Mouse (Mus musculus): ENCODE measurements at regions not wholly inside any gene's neighbourhood (a gene's known extent, or its start where the extent isn't known, plus 50 kb on each side); places are given as distances from the start of the nearest gene placed in this dataset.

GRCm38 (mm10) chr13:84374711-84375257 lies 152.7 kb downstream of the Tmem161b start:
- Histone ChIP-seq H3K9ac (replicated peaks; ENCODE audit: low read length) (no peak overlapping the region), H3K36me3 (replicated peaks; ENCODE audit: control insufficient read depth, insufficient read depth, low read depth, low read length) (no peaks in the 10 kb centered on the region), H3K27me3 (ENCODE audit: control insufficient read depth, insufficient read depth, low read length) (no peaks in the 10 kb centered on the region), H3K9me3 (replicated peaks; ENCODE audit: control insufficient read depth, low read length) (no peaks in the 10 kb centered on the region), H3K4me1 (ENCODE audit: control insufficient read depth, insufficient read depth, low read length) (no peaks in the 10 kb centered on the region), H3K27ac (replicated peaks; ENCODE audit: low read depth, low read length) (no peak overlapping the region), H3K4me3 (ENCODE audit: low read depth, low read length) (no peak overlapping the region), H3K4me2 (ENCODE audit: low read depth, low read length) (no peak overlapping the region)
- no peak for DNase-seq (ENCODE audit: low spot score)
- no peak for ATAC-seq (replicated peaks; ENCODE audit: insufficient number of reproducible peaks, low FRiP score, low TSS enrichment, low read depth)
- 88% methylated on average over 4 of the region's 4 CpGs for WGBS

GRCm38 (mm10) chr13:84375941-84376340 lies 153.8 kb downstream of the Tmem161b start:
- Histone ChIP-seq H3K27me3 (ENCODE audit: control insufficient read depth, insufficient read depth, low read length) (no peaks in the 10 kb centered on the region), H3K9ac (replicated peaks; ENCODE audit: low read length) (no peak overlapping the region), H3K4me2 (ENCODE audit: low read depth, low read length) (no peak overlapping the region), H3K27ac (replicated peaks; ENCODE audit: low read depth, low read length) (no peak overlapping the region), H3K4me1 (ENCODE audit: control insufficient read depth, insufficient read depth, low read length) (no peaks in the 10 kb centered on the region), H3K9me3 (replicated peaks; ENCODE audit: control insufficient read depth, low read length) (no peaks in the 10 kb centered on the region), H3K4me3 (ENCODE audit: low read depth, low read length) (no peak overlapping the region), H3K36me3 (replicated peaks; ENCODE audit: control insufficient read depth, insufficient read depth, low read depth, low read length) (no peaks in the 10 kb centered on the region)
- ATAC-seq (replicated peaks; ENCODE audit: insufficient number of reproducible peaks, low FRiP score, low TSS enrichment, low read depth) (no peak), DNase-seq (ENCODE audit: low spot score) (no peak)
- WGBS, result 90% methylated on average over 4 of the region's 4 CpGs

GRCm38 (mm10) chr13:84378553-84379332 lies 156.6 kb downstream of the Tmem161b start:
- Histone ChIP-seq H3K9me3 (replicated peaks; ENCODE audit: control insufficient read depth, low read length) (no peaks in the 10 kb centered on the region), H3K27me3 (ENCODE audit: control insufficient read depth, insufficient read depth, low read length) (no peaks in the 10 kb centered on the region), H3K27ac (replicated peaks; ENCODE audit: low read depth, low read length) (no peak overlapping the region), H3K4me2 (ENCODE audit: low read depth, low read length) (no peak overlapping the region), H3K4me3 (ENCODE audit: low read depth, low read length) (no peak overlapping the region), H3K36me3 (replicated peaks; ENCODE audit: control insufficient read depth, insufficient read depth, low read depth, low read length) (no peaks in the 10 kb centered on the region), H3K4me1 (ENCODE audit: control insufficient read depth, insufficient read depth, low read length) (no peaks in the 10 kb centered on the region), H3K9ac (replicated peaks; ENCODE audit: low read length) (no peak overlapping the region)
- ATAC-seq (replicated peaks; ENCODE audit: insufficient number of reproducible peaks, low FRiP score, low TSS enrichment, low read depth), result no peak
- WGBS, result 87% methylated on average over 5 of the region's 5 CpGs
- DNase-seq (ENCODE audit: low spot score), result no peak

GRCm38 (mm10) chr13:84391554-84391953 lies 169.5 kb downstream of the Tmem161b start:
- H3K9me3 ChIP-seq (replicated peaks; ENCODE audit: control insufficient read depth, low read length), result no peaks in the 10 kb centered on the region
- ATAC-seq (replicated peaks; ENCODE audit: insufficient number of reproducible peaks, low FRiP score, low TSS enrichment, low read depth), result no peak
- H3K4me2 ChIP-seq (ENCODE audit: low read depth, low read length), result no peak overlapping the region
- H3K27me3 ChIP-seq (ENCODE audit: control insufficient read depth, insufficient read depth, low read length), result no peaks in the 10 kb centered on the region
- H3K36me3 ChIP-seq (replicated peaks; ENCODE audit: control insufficient read depth, insufficient read depth, low read depth, low read length), result no peaks in the 10 kb centered on the region
- no peak overlapping the region for H3K4me3 ChIP-seq (ENCODE audit: low read depth, low read length)
- WGBS, result 90% methylated on average over 3 of the region's 3 CpGs
- no peak overlapping the region for H3K9ac ChIP-seq (replicated peaks; ENCODE audit: low read length)
- no peaks in the 10 kb centered on the region for H3K4me1 ChIP-seq (ENCODE audit: control insufficient read depth, insufficient read depth, low read length)
- DNase-seq (ENCODE audit: low spot score), result no peak
- H3K27ac ChIP-seq (replicated peaks; ENCODE audit: low read depth, low read length), result no peak overlapping the region

- no peak overlapping the region for H3K4me3 ChIP-seq (ENCODE audit: low read depth, low read length)
- ATAC-seq (replicated peaks; ENCODE audit: insufficient number of reproducible peaks, low FRiP score, low TSS enrichment, low read depth) (no peak), DNase-seq (ENCODE audit: low spot score) (no peak)
- 63% methylated on average over 7 of the region's 7 CpGs for WGBS
- H3K4me2 ChIP-seq (ENCODE audit: low read depth, low read length), result no peak overlapping the region
- H3K27ac ChIP-seq (replicated peaks; ENCODE audit: low read depth, low read length), result no peak overlapping the region
- no peak overlapping the region for H3K9ac ChIP-seq (replicated peaks; ENCODE audit: low read length)
- no peaks in the 10 kb centered on the region for H3K27me3 ChIP-seq (ENCODE audit: control insufficient read depth, insufficient read depth, low read length)
- H3K9me3 ChIP-seq (replicated peaks; ENCODE audit: control insufficient read depth, low read length), result no peaks in the 10 kb centered on the region
- H3K4me1 ChIP-seq (ENCODE audit: control insufficient read depth, insufficient read depth, low read length), result no peaks in the 10 kb centered on the region
- no peaks in the 10 kb centered on the region for H3K36me3 ChIP-seq (replicated peaks; ENCODE audit: control insufficient read depth, insufficient read depth, low read depth, low read length)
Observed at GRCm38 (mm10) chr13:84398476-84399344, 176.6 kb downstream of the Tmem161b start.

GRCm38 (mm10) chr13:84399345-84400170 lies 177.5 kb downstream of the Tmem161b start:
- H3K27ac ChIP-seq (replicated peaks; ENCODE audit: low read depth, low read length), result no peak overlapping the region

GRCm38 (mm10) chr13:84401006-84401405 lies 178.9 kb downstream of the Tmem161b start:
- Histone ChIP-seq H3K4me1 (ENCODE audit: control insufficient read depth, insufficient read depth, low read length) (no peaks in the 10 kb centered on the region), H3K27ac (replicated peaks; ENCODE audit: low read depth, low read length) (no peak overlapping the region), H3K36me3 (replicated peaks; ENCODE audit: control insufficient read depth, insufficient read depth, low read depth, low read length) (no peaks in the 10 kb centered on the region), H3K9ac (replicated peaks; ENCODE audit: low read length) (no peak overlapping the region), H3K4me2 (ENCODE audit: low read depth, low read length) (no peak overlapping the region), H3K4me3 (ENCODE audit: low read depth, low read length) (no peak overlapping the region), H3K27me3 (ENCODE audit: control insufficient read depth, insufficient read depth, low read length) (no peaks in the 10 kb centered on the region), H3K9me3 (replicated peaks; ENCODE audit: control insufficient read depth, low read length) (no peaks in the 10 kb centered on the region)
- ATAC-seq (replicated peaks; ENCODE audit: insufficient number of reproducible peaks, low FRiP score, low TSS enrichment, low read depth) (no peak), DNase-seq (ENCODE audit: low spot score) (no peak)

More at GRCm38 (mm10) chr13:84399345-84400170, 177.5 kb downstream of the Tmem161b start:
- ATAC-seq (replicated peaks; ENCODE audit: insufficient number of reproducible peaks, low FRiP score, low TSS enrichment, low read depth) (0 out of 2 replicates have a peak, but pooled peaks have one; percentile 39), DNase-seq (ENCODE audit: low spot score) (no peak)
- H3K4me2 ChIP-seq (ENCODE audit: low read depth, low read length), result no peak overlapping the region
- 27% methylated on average over 3 of the region's 3 CpGs for WGBS
- no peaks in the 10 kb centered on the region for H3K9me3 ChIP-seq (replicated peaks; ENCODE audit: control insufficient read depth, low read length)
- H3K4me1 ChIP-seq (ENCODE audit: control insufficient read depth, insufficient read depth, low read length), result no peaks in the 10 kb centered on the region
- H3K36me3 ChIP-seq (replicated peaks; ENCODE audit: control insufficient read depth, insufficient read depth, low read depth, low read length), result no peaks in the 10 kb centered on the region
- no peak overlapping the region for H3K4me3 ChIP-seq (ENCODE audit: low read depth, low read length)
- H3K27me3 ChIP-seq (ENCODE audit: control insufficient read depth, insufficient read depth, low read length), result no peaks in the 10 kb centered on the region
- H3K9ac ChIP-seq (replicated peaks; ENCODE audit: low read length), result no peak overlapping the region
